Mouse (Mus musculus) cerebellum, adult 2 months (tissue): ENCODE data around the gene Mrps25.

Source experiments
- CTCF ChIP-seq: fragments of 200-500 bp; IDR thresholded peaks from 2 replicates; pipeline ENCODE4 v1.5.1; 2011; ENCODE audit warnings: low read depth, mild to moderate bottlenecking, control low read depth, low read length, moderate library complexity, borderline replicate concordance; ENCODE audit not compliant: insufficient read depth
- POLR2A ChIP-seq: fragments of 200-500 bp; IDR thresholded peaks from 2 replicates; pipeline ENCODE4 v1.6.1; 2011; ENCODE audit warnings: low read length, control low read depth, borderline replicate concordance; ENCODE audit not compliant: insufficient read depth

DNA sequence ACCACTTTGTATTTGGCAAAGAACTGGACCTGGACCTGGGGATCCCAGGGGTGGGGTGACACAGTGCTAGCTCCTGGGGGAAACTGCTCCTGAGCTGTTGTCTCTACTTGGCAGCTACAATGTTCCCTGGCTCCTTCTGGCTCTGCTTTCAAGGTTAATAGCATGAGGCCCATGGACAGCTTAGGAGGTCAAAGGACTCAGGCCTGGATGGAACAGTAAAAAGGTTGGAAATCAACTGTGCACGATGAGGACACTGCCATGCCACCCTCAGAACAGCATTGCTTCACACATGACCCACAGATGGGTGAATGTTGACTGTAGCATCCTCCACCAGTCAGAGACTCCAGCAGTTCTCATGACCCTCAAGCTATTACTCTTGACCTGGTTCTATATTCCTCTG, 47.5 kb upstream of the Mrps25 start:
- TF ChIP-seq POLR2A (no peak), CTCF (no peak)
